Mouse (Mus musculus) heart, adult 8-10 months (tissue): Measurements from ENCODE around the gene Prm2. TPM values are rescaled to one million over a fixed set of nuclear protein-coding genes. Genes with fewer than 3 reads are reported as not detected.
"Not testable (repeated sequence)": the region's sequence is repeated elsewhere in the genome, so short reads cannot be mapped to it uniquely, and the experiment has no call there.

Experiments used
- DNase-seq: peaks from one replicate; pipeline ENCODE4 v3.0.0; 2022; ENCODE audit warnings: low spot score
- total RNA-seq, 4 experiments: library from RNA; stranded (reverse); gene quantifications; 2 replicates each; pipeline ENCODE4 v1.2.4; 2022

Prm2 gene
- total RNA-seq, 4 experiments from 2014 or later = not detected

DNA sequence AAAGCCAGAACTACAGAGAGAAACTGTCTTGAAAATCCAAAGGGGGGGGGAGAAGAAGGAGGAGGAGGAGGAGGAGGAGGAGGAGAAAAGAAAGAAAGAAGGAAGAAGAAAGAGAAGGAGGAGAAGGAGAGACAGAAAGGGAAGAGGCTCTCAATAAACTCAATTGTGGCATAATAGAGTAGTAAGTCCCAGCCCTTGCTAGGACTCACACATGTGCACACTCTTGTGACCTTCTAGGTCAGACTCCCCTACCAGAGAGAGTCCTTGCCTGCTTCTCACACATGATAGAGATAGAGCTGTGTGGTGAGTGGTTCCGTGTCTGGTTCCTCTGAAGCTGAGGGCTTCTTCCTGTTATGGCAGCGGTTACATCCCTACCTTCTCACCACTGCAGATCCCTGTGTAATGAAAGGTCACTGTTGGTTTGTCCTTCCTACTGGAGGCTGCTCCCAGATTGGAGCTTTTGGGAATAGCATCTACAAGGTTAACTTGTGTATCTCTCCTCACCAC is 17.0 kb upstream of the Prm2 start, which contains the start of gene Gm11172:
Gene Gm11172, plus strand, starts transcription at position 51 of the 507 bp plus-strand sequence.
- no peak for DNase-seq

DNA sequence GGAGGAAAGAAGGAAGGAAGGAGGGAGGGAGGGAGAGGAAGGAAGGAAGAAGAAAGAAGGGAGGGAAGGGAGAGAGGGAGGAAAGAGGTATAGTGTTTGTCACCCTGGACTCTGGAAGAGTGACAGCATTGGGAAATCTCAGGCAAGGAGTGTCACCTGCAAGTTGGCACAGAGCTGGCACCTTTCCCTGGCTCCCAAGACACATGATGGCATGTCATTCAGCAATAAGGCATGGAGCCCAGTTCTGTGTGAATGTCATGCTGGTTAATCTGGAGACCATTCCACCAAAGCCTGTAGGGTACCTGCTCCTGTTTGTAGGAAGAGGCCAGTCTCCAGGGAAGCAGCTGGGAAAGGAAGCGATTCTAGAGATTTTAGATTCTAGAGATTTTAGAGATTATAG is 14.4 kb upstream of the Prm2 start:
- no peak for DNase-seq

DNA sequence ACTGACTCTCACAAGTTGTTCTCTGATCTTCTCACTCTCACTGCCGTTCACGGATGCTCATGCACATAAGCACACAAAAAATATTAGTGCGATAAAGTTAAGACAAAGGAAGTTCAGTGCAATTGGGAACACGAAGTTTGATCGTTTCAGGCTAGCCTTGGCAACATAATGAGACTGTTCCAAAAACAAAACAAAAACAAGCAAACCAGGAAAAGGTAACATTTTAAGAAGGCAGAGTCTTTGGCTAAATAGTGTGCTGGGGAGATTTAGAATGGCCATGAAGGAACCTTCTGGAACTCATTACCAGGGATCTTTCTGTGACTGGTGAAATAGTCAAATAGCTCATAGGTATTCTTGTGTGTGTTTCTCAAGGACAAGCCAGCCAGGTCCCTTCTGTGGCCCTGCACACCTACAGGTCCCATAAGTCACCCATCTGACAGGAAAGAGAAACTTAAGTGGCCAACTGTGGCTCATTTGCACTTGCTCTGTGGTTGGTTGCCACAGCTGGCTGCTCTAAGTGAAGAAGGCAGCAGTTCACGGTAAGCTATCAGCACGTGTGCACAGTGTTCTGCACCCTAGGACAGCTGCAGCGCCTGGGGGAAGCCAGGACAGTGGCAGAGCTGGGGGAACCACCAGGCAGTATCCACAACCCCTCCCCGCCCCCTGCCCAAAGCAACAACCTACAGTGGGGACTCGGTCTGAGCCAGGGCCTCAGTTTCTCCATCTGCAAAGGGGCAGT is 10.0 kb upstream of the Prm2 start, which contains the start of gene Prm1:
Gene Prm1, minus strand, starts transcription at position 51 of the 739 bp plus-strand sequence.
- no peak for DNase-seq

DNA sequence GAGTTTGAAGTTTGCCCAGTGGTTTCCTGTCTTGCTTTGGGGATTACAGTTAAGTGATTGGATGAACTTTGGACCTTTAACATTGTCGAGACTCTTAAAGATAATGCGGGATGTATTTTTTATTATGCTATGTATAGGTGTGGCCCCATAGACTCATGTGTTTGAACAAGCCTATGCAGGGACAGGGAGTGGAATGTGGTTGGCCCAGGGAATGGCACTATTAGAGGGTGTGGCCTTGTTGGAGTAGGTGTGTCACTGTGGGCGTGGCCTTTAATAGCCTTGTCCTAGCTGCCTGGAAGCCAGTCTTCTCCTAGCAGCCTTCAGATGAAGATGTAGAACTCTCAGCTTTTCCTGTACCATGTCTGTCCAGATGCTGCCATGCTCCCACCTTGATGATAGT is 6.5 kb upstream of the Prm2 start:
- DNase-seq = not testable (repeated sequence)

DNA sequence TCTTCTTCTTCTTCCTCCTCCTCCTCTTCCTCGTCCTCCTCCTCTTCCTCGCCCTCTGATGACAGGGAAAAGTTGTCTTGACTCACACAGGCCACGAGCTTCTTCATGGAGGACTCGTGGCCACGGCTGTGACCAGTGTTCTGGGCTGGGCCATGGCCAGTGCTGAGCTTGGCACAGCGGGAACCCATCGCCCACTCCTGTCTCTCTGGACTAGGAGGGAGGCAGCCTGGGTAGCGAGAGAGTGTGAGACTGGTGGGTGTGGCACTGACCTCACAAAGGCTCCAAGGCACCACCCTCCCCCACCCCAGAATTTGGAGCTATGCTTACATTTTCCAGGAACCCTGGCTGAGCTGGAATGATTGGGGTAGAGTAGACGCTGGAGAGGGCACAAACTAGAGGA is 5.2 kb downstream of the Prm2 start, which contains the start of gene Prm3:
Gene Prm3, minus strand, starts transcription at position 213 of the 400 bp plus-strand sequence.
- no peak for DNase-seq

DNA sequence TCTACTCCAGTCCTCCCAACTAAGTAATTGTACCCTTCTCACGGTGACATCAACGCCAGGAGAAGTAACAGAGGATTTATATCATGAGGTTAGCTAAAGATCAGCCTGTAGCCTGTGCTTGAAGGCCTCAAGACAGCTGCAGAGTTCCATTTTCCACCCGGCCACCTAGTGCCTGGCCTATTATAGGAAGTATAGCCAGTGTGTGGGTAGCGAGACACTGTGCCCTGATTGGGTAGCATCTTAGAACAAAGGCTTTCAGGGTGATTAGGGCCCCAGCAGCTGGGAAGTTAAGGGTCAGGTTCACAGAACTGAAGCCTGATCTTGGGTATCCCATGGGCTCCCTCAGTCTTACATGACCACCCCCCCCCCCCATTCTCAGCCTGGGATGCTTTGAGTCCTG is 7.1 kb downstream of the Prm2 start:
- no peak for DNase-seq

DNA sequence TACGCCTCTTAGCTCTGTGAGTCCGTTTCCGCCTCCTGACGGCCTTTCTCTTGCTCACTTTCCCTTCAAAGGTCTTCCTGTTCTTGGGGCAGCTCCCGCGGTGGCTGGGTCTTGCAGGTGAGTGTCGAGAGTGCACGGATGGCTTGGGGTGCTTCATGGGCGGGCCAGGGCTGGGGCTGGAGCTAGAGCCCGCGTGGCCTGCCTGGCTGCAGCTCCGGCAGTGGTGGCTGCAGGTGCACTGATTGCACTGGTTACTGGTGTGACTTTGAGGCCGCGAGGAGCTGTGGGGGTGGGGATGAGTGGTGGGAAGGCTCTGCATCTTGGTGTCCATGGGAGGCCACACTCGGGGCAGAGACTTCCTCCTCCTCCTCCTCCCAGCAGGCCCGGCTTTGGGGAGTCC is 7.7 kb downstream of the Prm2 start, which contains the start of gene Tnp2:
Gene Tnp2, minus strand, starts transcription at position 390 of the 400 bp plus-strand sequence.
- DNase-seq = no peak

DNA sequence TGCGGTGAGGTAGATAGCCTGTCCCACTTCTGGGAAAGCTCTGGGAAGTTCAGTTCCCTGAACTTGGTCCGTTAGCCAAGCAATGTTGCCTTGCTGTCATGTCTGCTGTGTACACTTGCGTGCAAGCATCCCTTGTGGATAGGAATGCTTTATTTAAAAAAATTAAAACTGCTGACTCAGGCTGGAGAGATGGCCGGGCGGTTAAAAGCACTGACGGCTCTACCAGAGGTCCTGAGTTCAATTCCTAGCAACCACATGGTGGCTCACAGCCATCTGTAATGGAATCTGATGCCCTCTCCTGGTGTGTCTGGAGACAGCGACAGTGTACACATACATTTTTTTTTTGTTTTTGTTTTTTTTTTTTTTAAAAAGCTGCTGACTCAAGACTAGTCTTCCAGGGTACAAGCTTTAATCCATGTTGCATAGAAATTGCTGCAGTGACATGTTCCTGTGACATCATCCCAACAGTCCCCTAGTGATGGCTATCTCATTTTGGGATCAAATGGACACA is 8.3 kb downstream of the Prm2 start:
- DNase-seq = no peak

DNA sequence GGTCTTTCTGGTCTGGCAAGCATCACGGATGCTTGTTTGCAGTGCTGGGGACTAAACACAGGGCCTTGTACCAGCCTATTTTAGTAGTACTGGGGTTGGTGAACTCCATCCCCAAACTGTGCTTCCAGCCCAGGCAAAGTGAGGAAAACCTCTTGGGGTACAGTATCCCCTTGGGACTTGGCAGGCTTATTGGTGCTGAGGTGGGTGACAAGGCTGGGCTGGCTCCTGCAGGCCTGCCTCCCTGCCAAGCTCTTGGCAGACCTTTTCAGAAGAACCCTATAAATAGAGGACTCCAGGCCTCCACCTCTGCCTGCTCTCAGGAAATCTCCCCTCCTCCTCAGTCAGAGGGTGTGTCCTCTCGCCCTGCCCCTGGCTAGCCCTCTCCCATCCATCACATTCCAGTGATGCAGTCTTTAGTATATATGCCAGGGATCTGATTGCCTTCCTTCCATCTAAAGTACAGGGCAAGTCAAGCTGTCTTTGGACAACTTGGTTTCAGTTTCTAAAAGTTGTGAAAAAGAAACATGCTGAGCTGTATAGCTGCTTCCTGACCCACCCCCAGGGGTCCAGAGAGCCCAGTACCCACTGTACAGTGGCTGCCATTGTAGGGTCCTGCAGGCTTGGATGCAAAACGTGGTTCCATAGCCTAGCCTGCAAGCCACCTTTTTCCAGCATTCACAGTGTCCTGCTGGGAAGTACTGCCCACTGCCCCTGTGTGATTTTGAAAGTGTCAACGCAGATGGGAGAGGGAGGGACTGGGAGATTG is 9.0 kb downstream of the Prm2 start:
- DNase-seq = peak; percentile 42

DNA sequence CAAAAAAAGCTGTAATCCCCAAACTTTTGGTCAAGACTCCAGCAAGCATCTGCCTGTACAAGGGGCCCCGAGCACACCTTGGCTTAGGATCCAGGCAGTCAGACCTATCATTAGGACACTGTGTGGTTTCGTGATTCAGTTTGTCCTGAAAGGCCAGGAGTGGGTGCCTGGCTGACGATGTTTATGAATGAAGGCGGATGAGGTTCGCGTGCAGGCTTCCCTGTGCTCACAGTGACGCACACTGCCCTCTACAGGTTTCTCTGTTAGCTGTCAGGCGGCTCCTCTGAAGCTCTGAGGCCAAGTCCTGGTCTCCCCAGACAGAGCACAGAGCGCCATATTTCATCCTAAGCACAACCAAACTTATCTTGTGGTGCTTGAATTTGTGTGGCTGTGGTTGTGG is 9.6 kb downstream of the Prm2 start:
- DNase-seq = peak; percentile 85

DNA sequence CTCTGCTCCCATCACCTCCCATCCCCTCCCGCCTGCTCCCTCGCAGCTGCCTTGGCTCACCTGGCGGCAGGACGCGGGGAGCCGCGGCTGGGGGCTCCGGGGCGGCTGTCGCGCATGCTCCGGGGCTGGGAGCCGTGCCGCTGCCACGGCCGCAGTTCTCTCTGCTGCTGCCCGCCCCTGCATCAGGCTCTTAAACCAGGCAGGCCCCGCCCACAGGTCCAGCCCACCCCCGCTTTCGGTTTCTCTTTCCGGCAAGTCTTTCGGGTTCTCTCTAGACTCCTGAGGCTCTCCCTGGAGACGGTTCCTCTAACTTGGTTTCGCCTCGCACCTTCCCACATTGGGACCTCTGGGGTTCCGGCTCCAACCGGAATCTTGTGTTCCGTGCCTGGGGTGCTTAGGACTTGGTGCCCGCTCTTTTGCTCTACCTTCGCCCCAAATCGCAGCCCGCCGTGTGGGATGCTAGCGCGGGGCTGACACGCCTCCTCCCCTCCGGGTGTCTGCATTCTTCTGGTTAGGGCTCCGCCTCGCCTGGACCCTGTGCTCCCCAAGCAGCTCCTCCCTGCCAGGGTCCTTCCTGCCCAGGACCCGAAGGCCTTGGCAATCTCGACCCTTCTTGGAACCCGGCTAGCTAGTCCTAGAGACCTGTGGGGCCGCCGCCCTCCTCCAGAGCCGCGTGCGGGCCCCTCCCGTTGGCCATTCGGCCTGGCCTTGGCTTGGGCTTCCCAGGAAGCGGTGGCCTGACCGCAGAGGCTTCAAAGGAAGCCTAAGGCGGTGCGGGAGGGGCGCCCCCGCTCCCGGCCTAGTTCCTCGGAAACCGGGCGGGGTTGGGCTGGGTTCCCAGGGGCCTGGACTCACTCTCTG is 10.3 kb downstream of the Prm2 start, which contains the start of gene Socs1:
Gene Socs1, minus strand, starts transcription at position 166 of the 861 bp plus-strand sequence.
- peak; percentile 88 for DNase-seq

DNA sequence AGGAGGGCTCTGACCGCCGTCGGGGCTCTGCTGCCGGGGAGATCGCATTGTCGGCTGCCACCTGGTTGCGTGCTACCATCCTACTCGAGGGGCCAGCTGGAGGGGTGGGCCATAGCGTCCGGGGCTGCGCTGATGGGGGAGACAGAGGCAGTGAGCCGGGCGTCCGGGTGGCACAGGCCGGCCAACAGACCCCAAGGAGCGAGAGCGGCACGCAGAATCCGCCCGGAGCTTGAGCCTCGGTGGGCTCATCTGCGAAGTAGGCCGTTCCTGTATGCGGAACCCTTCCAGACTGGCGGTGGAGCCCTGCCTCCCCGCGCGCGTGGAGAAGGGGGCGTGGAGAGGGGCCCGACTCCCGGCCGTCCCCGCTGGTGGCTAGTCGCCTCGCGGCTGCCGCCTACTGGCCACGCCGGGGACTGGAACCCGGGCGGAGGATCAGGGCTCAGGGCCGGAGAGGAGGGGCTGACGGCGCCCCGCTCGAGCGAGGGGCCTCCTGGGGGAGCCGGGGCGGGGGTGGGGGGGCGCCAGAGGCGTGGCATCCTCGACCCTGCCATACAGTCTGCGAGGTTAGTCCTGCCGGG is 11.1 kb downstream of the Prm2 start:
- peak; percentile 83 for DNase-seq

DNA sequence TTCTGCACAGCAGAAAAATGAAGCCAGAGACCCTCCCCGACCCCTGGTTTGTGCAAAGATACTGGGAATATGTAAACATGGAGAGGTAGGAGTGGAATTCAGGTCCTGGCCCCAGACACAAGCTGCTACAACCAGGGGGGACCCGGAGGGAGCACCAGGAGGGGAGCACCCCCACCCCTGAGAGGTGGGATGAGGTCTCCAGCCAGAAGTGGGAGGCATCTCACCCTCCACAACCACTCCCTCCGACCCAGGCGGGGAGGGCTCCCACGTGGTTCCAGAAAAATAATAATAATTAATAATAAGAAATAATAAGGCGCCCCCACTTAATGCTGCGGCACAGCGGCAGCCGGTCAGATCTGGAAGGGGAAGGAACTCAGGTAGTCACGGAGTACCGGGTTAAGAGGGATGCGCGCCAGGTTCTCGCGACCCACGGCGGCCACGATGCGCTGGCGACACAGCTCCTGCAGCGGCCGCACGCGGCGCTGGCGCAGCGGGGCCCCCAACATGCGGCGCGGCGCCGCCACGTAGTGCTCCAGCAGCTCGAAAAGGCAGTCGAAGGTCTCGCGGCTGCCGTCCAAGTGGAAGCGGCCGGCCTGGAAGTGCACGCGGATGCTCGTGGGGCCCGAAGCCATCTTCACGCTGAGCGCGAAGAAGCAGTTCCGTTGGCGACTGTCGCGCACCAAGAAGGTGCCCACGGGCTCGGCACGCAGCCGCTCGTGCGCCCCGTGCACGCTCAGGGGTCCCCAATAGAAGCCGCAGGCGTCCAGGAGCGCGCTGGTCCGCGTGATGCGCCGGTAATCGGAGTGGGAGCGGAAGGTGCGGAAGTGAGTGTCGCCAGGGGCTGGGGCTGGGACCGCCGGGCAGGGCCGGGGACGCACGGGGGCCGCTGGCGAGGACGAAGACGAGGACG is 11.8 kb downstream of the Prm2 start:
- no peak for DNase-seq

DNA sequence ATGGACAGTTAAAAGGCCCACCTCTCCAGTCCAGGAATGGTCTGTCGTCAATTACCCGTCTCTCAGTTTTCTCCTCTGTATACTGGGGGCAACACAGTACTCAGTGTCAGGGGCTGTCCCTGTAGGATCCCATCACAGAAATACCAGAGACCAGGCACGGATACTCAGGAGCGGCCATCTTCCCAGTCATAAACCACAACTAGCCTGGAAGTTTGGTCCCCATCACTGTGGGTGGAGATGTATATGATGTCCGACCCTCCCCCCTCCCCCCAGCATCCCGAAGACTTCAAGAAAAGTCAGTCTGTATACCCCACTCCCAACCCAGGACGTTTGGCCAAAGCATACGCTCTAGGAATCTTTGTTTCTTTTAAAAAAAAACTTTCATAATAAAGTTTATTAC is 12.5 kb downstream of the Prm2 start:
- no peak for DNase-seq

DNA sequence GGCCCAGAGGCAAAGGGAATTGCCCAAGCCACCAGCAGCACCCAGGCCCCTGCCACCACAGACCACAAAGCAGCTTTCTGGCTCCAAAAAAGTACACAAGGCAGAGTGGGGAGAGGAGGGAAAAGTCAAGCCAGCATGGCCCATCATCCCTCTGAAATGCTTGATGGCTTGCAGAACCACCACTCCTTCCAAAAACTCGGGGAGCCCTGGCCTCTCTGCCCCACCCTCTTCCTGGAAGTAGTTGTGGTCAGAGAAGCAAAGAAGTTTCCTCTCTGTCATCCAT is 12.8 kb downstream of the Prm2 start:
- no peak for DNase-seq

DNA sequence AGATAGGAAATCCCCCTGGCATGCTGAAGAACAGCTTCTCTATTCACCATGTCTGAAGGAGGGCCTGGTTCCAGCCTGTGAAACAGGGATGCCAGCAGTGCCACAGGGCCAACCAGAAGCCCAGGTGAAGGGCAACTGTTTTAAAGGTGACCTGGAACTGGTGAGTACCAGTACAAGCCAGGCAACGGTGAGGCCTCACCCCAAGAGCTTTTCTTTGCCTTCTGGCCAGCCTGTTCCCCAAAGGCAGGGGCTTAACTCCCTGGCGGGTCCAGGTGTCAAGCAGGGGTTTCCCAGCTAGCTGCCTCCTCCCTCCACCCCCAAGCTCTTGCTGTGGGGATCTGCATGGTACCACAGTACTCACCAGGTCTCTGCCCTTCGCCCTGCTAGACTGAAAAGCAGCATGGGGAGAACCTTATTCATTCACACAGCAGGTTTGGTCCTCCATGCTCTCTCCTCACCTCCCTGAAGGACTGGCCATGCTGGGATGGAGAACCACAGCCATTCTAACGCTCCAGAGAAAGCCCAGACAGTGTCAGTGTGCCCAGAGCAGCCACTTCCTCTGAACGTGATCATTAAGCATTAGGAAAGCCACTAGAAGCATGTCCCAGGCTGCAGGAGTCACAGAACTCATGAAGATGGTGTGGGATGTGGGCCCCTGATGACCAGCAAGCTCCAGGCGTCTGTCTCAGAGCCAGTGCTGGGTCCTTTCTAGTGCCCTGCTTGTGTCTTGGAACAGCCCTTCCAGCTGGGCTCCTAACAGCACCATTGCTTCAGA is 13.4 kb downstream of the Prm2 start:
- no peak for DNase-seq

DNA sequence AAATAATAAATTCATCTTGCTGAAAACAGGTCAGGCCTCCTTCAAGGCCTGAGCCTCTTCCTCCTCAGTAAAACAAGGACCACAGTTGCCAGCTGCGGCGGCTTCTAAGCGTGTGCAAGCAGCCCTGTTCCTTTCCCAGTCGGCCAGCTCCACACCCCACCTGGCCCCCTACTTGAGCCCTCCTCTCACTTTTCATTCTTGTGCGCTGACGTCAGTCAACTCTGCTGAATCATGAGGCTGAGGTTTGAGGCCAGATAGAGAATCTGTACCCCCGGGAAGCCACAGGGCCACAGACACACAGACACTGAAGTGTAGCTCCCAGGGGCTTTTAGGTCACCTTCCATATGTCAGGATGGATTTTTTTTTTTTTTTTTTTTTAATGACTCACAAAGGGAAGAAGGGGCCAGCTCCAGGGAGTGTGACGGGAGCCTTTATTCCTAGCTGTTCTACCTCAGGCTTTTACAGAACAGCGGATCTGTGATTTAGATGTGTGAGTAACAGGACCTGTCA is 14.0 kb downstream of the Prm2 start:
- no peak for DNase-seq

DNA sequence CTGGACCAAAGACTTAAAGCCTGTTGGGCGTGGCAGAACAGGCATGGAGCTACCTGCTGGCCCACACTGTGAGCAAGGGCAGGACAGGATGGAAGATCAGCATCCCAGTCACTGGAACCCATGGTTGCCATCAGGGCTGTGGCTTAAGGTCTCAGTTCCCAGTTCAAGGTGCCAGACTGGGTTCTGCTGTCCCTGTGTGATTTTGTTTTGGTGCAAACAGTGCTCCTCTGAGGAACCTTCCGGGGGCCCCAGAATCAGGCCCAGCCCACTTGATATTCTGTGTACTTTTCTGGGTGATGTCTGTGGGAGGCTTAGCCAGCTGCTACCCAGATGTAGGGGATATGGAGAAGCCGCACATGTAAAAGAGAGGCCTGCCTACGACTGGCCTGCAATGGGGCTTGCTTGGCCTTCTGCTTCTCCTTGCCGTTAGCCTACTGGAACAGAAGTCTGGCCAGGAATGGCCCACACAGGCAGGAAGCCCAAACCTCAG is 15.3 kb downstream of the Prm2 start:
- DNase-seq = no peak
